Mouse (Mus musculus): Measurements from ENCODE around the gene Mafk. TPM values are rescaled to one million over a fixed set of nuclear protein-coding genes. Genes with fewer than 3 reads are reported as not detected.
A peak's percentile ranks its signal among the peaks of the same experiment; 100 is the strongest.

The Mafk gene
- polyA plus RNA-seq, 2 experiments from 2014 or later: 13.6 to 17.2 TPM

DNA sequence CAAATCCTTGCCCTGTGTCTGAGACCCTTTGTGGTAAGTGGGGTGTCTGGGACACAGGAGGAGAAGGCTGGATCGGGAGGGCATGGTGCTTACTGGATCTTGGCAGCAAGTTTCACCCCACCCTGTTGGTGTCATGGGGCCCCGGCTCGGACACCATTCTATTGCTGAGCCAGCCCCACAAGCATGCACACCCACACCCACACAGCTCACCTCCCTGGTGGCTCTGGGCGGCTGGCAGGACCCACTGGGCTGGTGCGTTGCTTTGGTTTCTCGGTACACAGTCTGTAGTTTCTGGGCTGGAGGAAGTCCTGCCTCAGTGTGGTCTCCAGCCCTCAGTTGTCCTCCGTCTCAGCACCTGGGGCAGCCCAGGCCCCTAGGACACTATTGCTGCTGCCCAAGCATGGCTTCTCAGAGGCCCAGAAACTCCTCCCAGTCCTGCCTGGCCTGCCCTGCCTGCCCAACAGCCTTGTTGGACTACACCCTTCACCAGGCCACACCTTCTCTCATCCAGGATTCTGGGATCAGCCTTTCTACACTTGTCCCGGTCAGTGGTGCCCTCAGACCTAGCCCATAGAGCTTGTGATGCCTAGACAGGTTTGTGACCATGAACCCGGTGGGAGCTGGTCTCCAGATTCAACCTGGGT, 28.3 kb downstream of the Mafk start, which contains the start of gene Tmem184a:
Gene Tmem184a, minus strand, starts transcription at position 380 of the 644 bp plus-strand sequence.
- no peak for ATAC-seq

DNA sequence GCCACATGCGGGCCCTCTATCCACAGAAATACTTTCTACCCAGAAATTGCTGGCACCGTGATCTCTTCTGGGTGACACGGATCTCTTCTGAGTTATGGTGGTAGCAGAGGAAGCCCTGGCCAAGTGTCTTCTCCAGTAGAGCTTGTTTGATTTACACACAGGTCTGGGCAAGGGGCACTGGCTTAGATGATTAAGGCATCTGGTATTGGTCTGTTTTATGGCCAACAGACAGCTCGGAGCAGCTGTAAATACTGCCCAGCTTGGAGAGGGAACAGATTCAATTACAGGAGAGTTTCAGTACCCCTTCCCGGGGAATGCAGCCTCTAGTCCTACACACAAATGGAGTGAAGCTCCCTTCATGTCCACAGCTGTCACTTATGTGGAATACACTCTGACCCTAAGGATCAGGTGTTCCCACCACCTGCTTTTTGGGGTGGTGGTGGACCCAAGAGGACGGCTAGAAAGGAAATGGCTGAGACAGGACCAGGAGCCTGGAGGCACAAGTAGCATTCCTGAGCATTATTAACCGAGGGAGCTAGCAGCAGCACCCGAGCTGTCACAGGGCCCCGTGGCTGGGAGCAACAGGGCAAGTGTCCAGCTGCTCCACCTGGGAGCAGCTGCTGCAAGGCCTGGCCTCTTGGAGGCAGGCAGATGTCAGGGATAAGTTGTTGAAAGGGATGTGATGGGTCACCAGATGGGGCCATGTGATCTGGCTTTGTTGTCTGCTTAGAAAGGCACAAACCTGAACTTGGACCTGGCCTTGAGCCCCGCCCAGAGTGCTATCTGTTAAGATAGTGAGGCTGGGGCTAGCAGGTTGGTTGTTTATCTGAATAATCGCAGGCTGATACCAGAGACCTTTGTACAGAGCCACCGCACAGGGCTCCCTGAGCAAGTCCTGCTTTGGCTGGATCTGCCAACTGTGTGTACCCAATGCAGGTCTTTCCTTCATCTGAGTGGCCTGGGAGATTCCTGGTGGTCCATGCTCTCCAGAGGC, 30.4 kb downstream of the Mafk start:
- ATAC-seq: no peak

DNA sequence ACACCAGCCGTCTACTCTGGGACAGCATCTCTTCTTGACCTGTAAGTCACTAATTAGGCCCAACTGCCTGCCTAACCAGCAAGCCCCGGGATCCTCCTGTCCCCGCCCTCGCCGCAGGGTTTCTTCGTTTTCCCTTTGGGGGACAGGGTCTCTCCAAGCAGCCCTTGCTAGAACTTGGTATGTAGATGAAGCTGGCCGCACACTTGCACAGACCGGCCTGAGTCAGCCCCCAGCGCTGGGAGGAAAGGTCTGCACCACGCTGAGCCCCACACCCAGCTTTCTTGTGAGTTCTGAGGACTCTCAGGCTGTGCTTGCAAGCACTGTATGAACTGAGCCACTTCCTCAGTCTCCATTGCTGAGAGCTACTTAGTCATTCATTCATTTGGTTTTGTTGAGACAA, 33.2 kb downstream of the Mafk start:
- ATAC-seq: no peak

DNA sequence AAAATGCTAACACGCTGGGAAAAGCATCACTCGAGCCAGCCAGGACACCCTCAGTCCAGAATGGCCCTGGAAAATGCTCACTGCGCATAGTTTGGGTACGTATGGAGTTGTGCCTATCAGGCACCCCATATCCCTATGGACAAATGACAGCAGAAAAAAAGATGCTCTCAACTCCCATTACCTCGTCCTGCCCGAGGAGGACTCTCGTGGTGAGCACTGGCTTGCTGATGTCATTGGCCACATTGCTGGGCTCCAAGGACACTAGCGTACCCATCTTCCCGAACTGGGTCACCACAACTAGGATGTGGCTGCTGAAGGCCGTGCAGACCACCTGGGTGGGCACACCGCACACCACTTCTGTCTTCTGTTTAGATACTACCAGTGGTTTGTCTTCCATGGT, 34.6 kb downstream of the Mafk start:
- ATAC-seq: no peak

DNA sequence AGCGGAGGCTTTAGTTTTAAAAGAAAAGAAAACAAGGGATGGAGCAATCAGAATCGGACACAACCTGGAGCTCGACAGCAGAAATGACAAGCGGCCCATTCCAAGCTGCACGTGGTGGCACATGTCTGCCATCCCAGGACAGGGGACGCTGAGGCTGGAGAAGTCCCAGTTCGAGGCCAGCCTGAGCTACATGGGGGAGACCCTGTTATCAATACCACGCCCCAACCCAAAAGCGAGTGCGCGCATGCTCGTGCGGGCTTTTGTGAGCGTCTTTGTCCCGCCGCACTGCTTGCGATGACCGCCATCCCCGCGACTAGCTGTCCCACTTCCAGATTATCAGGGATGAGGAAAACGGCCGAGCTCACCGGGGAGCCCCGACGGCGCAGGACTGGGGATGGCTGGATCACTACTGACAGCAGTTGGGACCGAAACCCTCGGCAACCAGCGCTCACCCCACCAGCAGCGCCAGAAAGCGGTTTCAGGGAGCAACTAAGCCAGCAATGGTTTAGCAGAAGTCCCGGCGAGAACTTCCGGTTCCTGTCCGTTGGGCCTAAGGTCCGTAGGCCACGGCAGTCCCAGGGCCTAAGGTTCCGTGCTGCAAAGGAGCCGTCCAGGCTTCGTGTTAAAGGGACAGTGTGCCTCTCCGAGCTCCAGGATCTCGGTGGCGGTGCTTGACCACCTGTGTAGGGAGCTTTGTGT, 35.2 kb downstream of the Mafk start, which contains the start of the genes Gm26938 and Psmg3:
Gene Gm26938, minus strand, starts transcription at position 51 of the 699 bp plus-strand sequence.
Gene Psmg3, minus strand, starts transcription at position 529 of the 699 bp plus-strand sequence.
- ATAC-seq: peak; percentile 80

DNA sequence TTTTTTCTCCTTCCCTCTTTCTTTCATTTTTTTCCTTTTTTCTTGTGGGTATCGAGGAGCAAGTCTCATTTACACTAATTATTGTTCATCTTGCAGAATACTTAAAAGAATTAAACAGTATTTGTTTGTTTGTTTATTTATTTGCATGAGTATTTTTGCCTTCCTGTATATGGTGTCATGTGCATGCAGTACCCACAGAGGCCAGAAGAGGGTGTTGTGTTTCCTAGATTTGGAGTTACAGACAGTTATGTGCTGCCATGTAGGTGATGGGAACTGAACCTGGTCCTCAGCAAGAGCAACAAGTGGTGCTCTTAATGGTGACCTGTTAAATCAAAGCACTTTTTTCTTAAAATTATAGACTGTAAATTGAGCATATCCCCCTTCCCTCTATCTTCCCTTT, 36.3 kb downstream of the Mafk start:
- ATAC-seq: no peak

DNA sequence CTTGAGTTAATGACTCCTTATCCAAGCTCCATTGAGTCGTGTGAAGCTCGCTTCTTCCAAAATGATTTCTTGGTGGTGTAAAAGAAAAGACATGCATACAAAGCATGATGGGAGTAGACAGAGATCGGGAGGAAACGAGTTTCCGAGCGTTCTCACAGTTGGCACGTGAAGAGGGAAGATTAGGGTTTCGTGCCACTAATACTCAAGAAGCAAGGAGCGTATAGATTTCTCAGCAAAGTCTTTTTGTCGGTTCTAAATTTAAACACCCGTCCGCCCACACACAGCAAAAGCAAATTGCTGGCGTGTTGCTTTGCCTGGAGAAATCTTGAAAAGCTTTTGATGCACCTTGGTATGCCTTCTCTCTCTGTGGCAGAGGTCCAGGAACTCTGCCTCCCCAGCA, 38.1 kb downstream of the Mafk start:
- ATAC-seq: no peak

DNA sequence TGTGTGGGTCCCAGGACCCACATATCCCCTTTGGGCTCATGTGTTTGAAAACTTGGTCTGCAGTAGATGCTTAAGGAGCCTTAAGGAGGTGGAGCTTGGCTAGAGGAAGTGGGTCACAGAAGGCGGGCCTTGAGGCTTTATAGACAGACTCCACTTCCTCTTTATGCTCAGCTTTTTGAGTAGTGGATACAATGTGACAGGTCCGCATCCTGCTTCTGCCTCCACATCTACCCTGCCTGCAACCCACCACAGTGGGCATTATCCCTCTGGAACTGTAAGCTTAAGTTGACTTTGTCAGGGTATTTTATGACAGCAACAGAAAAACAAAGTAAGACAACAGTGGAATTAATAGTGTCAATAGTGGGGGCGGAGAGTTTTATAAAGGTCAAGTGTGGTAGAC, 39.4 kb downstream of the Mafk start:
- peak; percentile 93 for ATAC-seq

DNA sequence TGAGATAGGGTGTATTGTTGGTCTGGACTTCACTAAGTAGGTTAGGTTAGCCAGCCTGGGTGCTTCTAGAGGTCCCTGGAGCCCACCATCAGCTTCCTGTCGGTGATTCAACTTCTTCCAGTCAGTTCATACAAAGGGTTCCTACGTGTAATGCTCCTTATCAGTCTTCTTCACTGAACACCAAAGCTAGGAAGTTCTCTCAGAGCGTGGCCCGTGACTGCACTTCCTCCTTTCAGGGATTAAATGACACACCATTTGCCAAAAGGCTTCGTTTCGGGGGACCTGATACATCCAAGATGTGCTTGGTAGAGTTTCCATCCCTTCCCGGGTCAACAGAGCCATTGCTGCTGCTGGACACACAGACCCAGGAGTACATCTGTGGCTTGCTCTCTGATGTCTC, 40.8 kb downstream of the Mafk start:
- ATAC-seq: no peak

DNA sequence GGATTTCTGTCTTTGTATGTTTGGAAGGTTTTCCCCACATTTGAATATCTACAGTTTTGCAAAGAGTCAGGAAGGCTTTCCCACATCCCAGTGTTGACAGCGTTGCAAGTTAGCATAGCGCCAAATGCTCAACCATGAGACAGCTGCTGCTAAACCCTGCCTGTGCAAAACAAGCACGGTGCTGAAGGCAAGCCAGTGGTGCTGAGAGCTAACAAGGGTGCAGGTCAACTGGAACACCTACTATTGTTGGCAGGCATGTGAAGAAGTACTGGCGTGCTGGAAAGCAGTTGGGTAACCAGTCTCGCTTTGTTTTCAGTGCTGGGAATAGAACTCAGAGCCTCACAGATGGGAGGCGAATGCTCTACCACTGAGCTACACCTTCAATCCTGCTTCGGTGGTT, 44.4 kb downstream of the Mafk start:
- ATAC-seq: no peak

DNA sequence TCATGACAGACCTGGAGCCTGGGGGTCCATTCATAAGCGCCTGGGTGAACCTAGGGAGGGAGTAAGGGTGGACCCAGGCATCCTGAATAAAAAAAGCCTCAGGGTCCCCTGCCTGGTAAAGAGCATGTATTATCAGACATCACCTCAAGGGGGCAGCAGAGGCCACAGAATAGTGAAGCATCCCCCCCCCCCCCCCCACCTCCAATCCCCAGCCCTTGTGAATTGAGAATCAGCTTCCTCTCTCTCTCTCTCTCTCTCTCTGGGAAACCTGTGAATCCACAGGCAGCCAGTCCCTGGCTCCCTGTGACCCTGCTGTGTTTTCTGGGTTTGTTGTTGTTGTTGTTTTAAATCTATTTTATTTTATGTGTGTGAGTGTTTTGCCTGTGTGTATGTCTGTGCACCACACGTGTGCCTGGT, 47.2 kb downstream of the Mafk start:
- no peak for ATAC-seq

DNA sequence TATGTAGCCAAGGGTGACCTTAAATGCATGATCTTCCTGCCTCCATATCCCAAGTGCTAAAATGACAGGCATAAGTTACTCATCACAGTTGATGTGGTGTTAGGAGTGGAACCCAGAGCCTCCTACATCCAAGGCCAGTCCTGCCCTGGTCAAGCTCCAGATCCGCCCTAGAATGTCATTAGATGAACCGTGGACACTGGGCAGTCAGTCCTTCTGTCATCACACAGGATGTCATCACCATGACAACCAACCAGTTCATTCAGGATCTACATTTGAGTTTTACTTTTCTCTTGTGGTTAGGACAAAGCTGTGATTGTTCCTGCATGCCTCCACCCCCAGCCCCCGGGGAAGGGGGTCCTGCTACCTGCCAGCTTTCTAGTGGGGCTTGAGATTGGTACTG, 47.8 kb downstream of the Mafk start:
- peak; percentile 29 for ATAC-seq

DNA sequence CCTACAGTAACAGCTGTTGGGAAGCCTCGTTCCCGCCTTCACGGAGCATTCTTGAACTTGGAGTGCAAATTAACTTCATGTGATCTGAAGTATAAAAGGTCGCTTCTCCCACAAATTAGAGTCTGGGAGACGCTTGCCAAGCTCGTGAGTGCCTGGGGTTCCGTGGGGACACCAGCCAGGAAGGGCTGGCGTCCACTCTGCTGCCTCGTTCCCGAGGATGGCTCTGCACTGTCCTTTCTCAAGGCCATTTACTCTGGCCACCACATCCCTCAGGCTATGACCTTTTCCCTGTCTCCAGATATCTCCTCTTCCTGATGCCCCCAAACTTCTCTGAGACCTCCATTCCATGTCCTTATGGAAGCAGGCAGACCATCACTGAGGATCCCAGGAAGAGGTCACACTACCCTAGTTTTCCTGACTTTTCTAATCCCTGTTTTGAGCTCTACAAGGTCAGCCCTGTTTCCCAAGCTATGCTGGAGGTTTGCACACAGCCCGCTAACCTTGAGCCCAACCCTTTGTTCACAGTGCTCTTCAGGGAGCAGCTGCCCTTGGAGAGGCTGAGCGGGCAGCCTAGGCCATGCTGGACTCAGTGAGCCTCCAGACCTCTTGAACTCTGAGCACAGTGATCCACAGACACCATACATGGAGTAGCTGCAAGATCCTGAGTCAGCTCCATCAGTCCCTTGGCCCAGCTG, 58.5 kb downstream of the Mafk start:
- no peak for ATAC-seq

Other genes with a start within 250 kb of the Mafk start
- not detected for gene Uncx, start 248.0 kb upstream of the Mafk start, polyA plus RNA-seq (2017; shearing (Covaris generic))
- not detected for gene Micall2, start 55.2 kb upstream of the Mafk start, polyA plus RNA-seq (2017; shearing (Covaris generic))
- 10 to 100 TPM in 1 of 2 experiments, 1 to 10 TPM in 1; 8.8 to 18.3 TPM for gene Ints1, start 15.8 kb upstream of the Mafk start, polyA plus RNA-seq (2017; shearing (Covaris generic))
- under 1 TPM in 1 of 2 experiments, not detected in 1; 0.18 TPM for gene Tmem184a, start 28.4 kb downstream of the Mafk start, polyA plus RNA-seq (2017; shearing (Covaris generic))
- gene Gm26938, start 34.9 kb downstream of the Mafk start, polyA plus RNA-seq (2017; shearing (Covaris generic)): not detected
- gene Psmg3, start 35.4 kb downstream of the Mafk start, polyA plus RNA-seq (2017; shearing (Covaris generic)): 10 to 100 TPM; 45.9 to 60.3 TPM
- gene Elfn1, start 116.4 kb downstream of the Mafk start, polyA plus RNA-seq (2017; shearing (Covaris generic)): not detected